Mouse (Mus musculus) lung, postnatal 0 days (tissue): Measurements from ENCODE around the gene Hspa5. TPM values are rescaled to one million over a fixed set of nuclear protein-coding genes. Genes with fewer than 3 reads are reported as not detected.

Experiments used
- ATAC-seq: fragments of 200-750 bp; cut with Nextera tagmentation; 2 replicates; pipeline ENCODE4 v1.8.0; 2017; ENCODE audit warnings: moderate library complexity
- DNase-seq: peaks from one replicate; pipeline ENCODE4 v3.0.0-alpha.2; 2016; ENCODE audit warnings: low spot score
- H3K27ac ChIP-seq: fragments of 300-500 bp; sonication (generic); 2 replicates; pipeline ENCODE4 v1.5.1; 2014; ENCODE audit warnings: antibody characterized with exemption, mild to moderate bottlenecking, low read length, mixed read lengths
- H3K27me3 ChIP-seq: fragments of 300-500 bp; sonication (generic); replicated peaks from 2 replicates; pipeline ENCODE4 v1.6.1; 2014; ENCODE audit warnings: low read length, mixed read lengths; ENCODE audit not compliant: insufficient read depth
- H3K36me3 ChIP-seq: fragments of 300-500 bp; sonication (generic); 2 replicates; pipeline ENCODE4 v1.6.1; 2014; ENCODE audit warnings: low read length, mixed read lengths; ENCODE audit not compliant: insufficient read depth
- H3K4me1 ChIP-seq: fragments of 300-500 bp; sonication (generic); 2 replicates; pipeline ENCODE4 v1.6.1; 2014; ENCODE audit warnings: antibody characterized with exemption, low read depth, low read length, mixed read lengths; ENCODE audit not compliant: insufficient read depth
- H3K4me2 ChIP-seq: fragments of 300-500 bp; sonication (generic); replicated peaks from 2 replicates; pipeline ENCODE4 v1.6.1; 2014; ENCODE audit warnings: low read depth, mild to moderate bottlenecking, low read length, moderate library complexity, mixed read lengths
- H3K4me3 ChIP-seq: fragments of 300-500 bp; sonication (generic); 2 replicates; pipeline ENCODE4 v1.5.1; 2014; ENCODE audit warnings: low read depth, low read length
- H3K9ac ChIP-seq: fragments of 300-500 bp; sonication (generic); replicated peaks from 2 replicates; pipeline ENCODE4 v1.6.1; 2014; ENCODE audit warnings: low read depth, mild to moderate bottlenecking
- H3K9me3 ChIP-seq: fragments of 300-500 bp; sonication (generic); 2 replicates; pipeline ENCODE4 v1.6.1; 2016; ENCODE audit warnings: low read length, mixed read lengths
- CTCF ChIP-seq: IDR thresholded peaks from 2 replicates; pipeline ENCODE4 v1.5.1; 2016; ENCODE audit warnings: antibody characterized with exemption, mild to moderate bottlenecking
- EP300 ChIP-seq: IDR thresholded peaks from 2 replicates; pipeline ENCODE4 v1.6.1; 2016; ENCODE audit warnings: antibody characterized with exemption, mild to moderate bottlenecking, control low read depth
- WGBS: fragments of 180-500 bp; shearing (Covaris S2); extraction: QIAGEN DNeasy Blood & Tissue Kit; methylation state at CpG from one replicate; pipeline ENCODE4 v1.1.7; 2014; 5-methylcytosine and 5-hydroxymethylcytosine counted together
- polyA plus RNA-seq: library from polyadenylated mRNA; unstranded; fragments of >200 nt; fragmentation: Nextera tagmentation; extraction: Ambion mirVana; gene quantifications from 2 replicates; pipeline ENCODE4 v1.2.1, GENCODE M21; 2015

Gene Hspa5
- 372 and 523 TPM in 2 replicates for polyA plus RNA-seq

- H3K4me1 ChIP-seq, result peaks cover 12% of the 10 kb centered on the region; the same call in 1 of the 2 replicates
- peak within 1 kb of the TSS; percentile 93 for H3K27ac ChIP-seq
- H3K36me3 ChIP-seq, result peaks cover 27% of the 10 kb centered on the region; the same call in 1 of the 2 replicates
- peak within 1 kb of the TSS; percentile 95 for H3K9ac ChIP-seq
- no peaks in the 10 kb centered on the region for H3K9me3 ChIP-seq
- peak; percentile 99 for ATAC-seq
- no peak for TF ChIP-seq CTCF
- TF ChIP-seq EP300, result no peak
- peak; percentile 100 for DNase-seq
- no peaks in the 10 kb centered on the region for H3K27me3 ChIP-seq
- WGBS, result under 1% methylated on average over 60 of the region's 60 CpGs
- peak within 1 kb of the TSS; percentile 96 for H3K4me3 ChIP-seq
- peak within 1 kb of the TSS; percentile 71 for H3K4me2 ChIP-seq
Measured at GRCm38 (mm10) chr2:34771368-34772226, at the start of gene Hspa5. Hspa5 (plus strand) TSS chr2:34771970.

GRCm38 (mm10) chr2:34725269-34725668 is 46.5 kb upstream of the Hspa5 start:
- Histone ChIP-seq H3K4me2 (no peak overlapping the region), H3K4me3 (no peak overlapping the region), H3K27me3 (no peaks in the 10 kb centered on the region), H3K4me1 (no peaks in the 10 kb centered on the region), H3K9ac (no peak overlapping the region), H3K9me3 (no peaks in the 10 kb centered on the region), H3K36me3 (peaks cover 27% of the 10 kb centered on the region), H3K27ac (no peak overlapping the region)
- WGBS, result 94% methylated on average over 5 of the region's 5 CpGs
- no peak for ATAC-seq
- no peak for DNase-seq
- no peak for TF ChIP-seq CTCF
- TF ChIP-seq EP300, result no peak

GRCm38 (mm10) chr2:34727045-34727728 is 44.6 kb upstream of the Hspa5 start:
- H3K4me3 ChIP-seq, result no peak overlapping the region
- no peak overlapping the region for H3K4me2 ChIP-seq
- ATAC-seq, result no peak
- H3K9me3 ChIP-seq, result no peaks in the 10 kb centered on the region
- no peak overlapping the region for H3K9ac ChIP-seq
- no peak for DNase-seq
- no peaks in the 10 kb centered on the region for H3K27me3 ChIP-seq
- TF ChIP-seq EP300, result no peak
- TF ChIP-seq CTCF, result no peak
- WGBS, result 85% methylated on average over 8 of the region's 8 CpGs
- peaks cover 20% of the 10 kb centered on the region for H3K36me3 ChIP-seq
- no peaks in the 10 kb centered on the region for H3K4me1 ChIP-seq
- no peak overlapping the region for H3K27ac ChIP-seq

GRCm38 (mm10) chr2:34736626-34737025 is 35.1 kb upstream of the Hspa5 start:
- Histone ChIP-seq H3K4me2 (no peak overlapping the region), H3K9me3 (no peaks in the 10 kb centered on the region), H3K4me1 (no peaks in the 10 kb centered on the region), H3K27ac (no peak overlapping the region), H3K36me3 (no peaks in the 10 kb centered on the region), H3K4me3 (no peak overlapping the region), H3K27me3 (no peaks in the 10 kb centered on the region), H3K9ac (no peak overlapping the region)
- 91% methylated on average over 1 of the region's 1 CpGs for WGBS
- DNase-seq (no peak), ATAC-seq (no peak)
- TF ChIP-seq CTCF (no peak), EP300 (no peak)

- Histone ChIP-seq H3K9ac (no peak overlapping the region), H3K4me1 (peaks cover 5% of the 10 kb centered on the region; the same call in 1 of the 2 replicates), H3K27ac (no peak overlapping the region), H3K4me3 (no peak overlapping the region), H3K9me3 (no peaks in the 10 kb centered on the region), H3K36me3 (no peaks in the 10 kb centered on the region), H3K27me3 (no peaks in the 10 kb centered on the region), H3K4me2 (no peak overlapping the region)
- TF ChIP-seq CTCF (no peak), EP300 (no peak)
- DNase-seq (no peak), ATAC-seq (no peak)
- 48% methylated on average over 1 of the region's 1 CpGs for WGBS
Measured at GRCm38 (mm10) chr2:34737911-34738310, 33.9 kb upstream of the Hspa5 start.

GRCm38 (mm10) chr2:34739684-34740391 is 31.9 kb upstream of the Hspa5 start:
- Histone ChIP-seq H3K9me3 (no peaks in the 10 kb centered on the region), H3K4me1 (peaks cover 5% of the 10 kb centered on the region; the same call in 1 of the 2 replicates), H3K27ac (no peak overlapping the region), H3K9ac (no peak overlapping the region), H3K4me2 (no peak overlapping the region), H3K36me3 (no peaks in the 10 kb centered on the region), H3K4me3 (no peak overlapping the region), H3K27me3 (no peaks in the 10 kb centered on the region)
- no peak for DNase-seq
- no peak for ATAC-seq
- no peak for TF ChIP-seq CTCF
- TF ChIP-seq EP300, result no peak
- 78% methylated on average over 1 of the region's 1 CpGs for WGBS
